ENCODE assay signal across 13 mouse cellular contexts in the genomic region with DNA sequence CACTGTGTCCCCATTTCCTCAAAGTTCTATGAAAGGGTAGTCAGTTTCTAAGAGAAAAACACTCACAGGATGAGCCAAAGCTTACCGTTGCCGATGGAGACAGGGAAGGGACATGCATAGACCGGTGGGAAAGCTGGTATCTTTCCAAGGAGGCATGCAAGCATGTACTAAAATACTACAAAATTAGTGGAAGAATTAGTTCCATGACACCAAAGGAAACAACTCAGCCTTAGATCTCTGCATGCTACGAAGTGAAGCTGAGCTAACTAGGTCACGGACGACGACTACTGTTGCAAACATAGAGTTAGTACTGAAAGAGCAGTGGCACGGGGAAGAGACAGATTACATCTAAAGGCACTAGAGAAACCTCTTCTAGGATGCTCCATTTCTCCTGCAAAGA. TPM values are rescaled to one million over a fixed set of nuclear protein-coding genes. Genes with fewer than 3 reads are reported as not detected.
"Had no signal": no experiment of that assay in that cellular context is flagged by ENCODE, and none has a peak within 500 bp of the region (broad histone marks: within the 10 kb centered on the region; RNA-seq: fewer than 3 reads in every experiment).

No protein-coding gene starts in this region.

- H3K27me3 ChIP-seq: heart, embryonic 13.5 days; heart, embryonic 15.5 days; hindbrain, embryonic 15.5 days; limb, embryonic 13.5 days; limb, embryonic 15.5 days; liver, embryonic 12.5 days had no signal

- H3K36me3 ChIP-seq: hindbrain, embryonic 13.5 days; hindbrain, embryonic 15.5 days had no signal

- DNase-seq: kidney, adult 18-20 months had no signal

- H3K9me3 ChIP-seq: heart, embryonic 13.5 days; heart, embryonic 15.5 days; hindbrain, embryonic 13.5 days; hindbrain, embryonic 15.5 days; limb, embryonic 13.5 days; limb, embryonic 15.5 days; liver, embryonic 12.5 days had no signal

- H3K4me2 ChIP-seq: heart, embryonic 11.5 days; heart, embryonic 13.5 days; heart, embryonic 15.5 days; hindbrain, embryonic 13.5 days; hindbrain, embryonic 15.5 days; limb, embryonic 13.5 days; limb, embryonic 15.5 days; liver, embryonic 12.5 days had no signal

- H3K9ac ChIP-seq: forebrain, postnatal 0 days; heart, embryonic 13.5 days; heart, embryonic 15.5 days; hindbrain, embryonic 13.5 days; hindbrain, embryonic 15.5 days; limb, embryonic 13.5 days; limb, embryonic 15.5 days; liver, embryonic 12.5 days had no signal

- H3K4me3 ChIP-seq: heart, adult 2 months; heart, embryonic 13.5 days; heart, embryonic 15.5 days; hindbrain, embryonic 13.5 days; hindbrain, embryonic 15.5 days; limb, embryonic 13.5 days; limb, embryonic 15.5 days; liver, embryonic 12.5 days had no signal

- ATAC-seq: hindbrain, postnatal 0 days; liver, embryonic 12.5 days had no signal

- H3K27ac ChIP-seq: heart, adult 2 months; heart, embryonic 13.5 days; heart, embryonic 15.5 days; hindbrain, embryonic 13.5 days; hindbrain, embryonic 15.5 days; hindbrain, postnatal 0 days; limb, embryonic 13.5 days; limb, embryonic 15.5 days; liver, embryonic 12.5 days had no signal

RNA-seq across cellular contexts. Expression of a gene that starts 20.6 kb away (rescaled TPM):
- polyA plus RNA-seq: liver, adult 2 months had no signal
